Mouse (Mus musculus): ENCODE results near the gene Slc17a8. TPM values are rescaled to one million over a fixed set of nuclear protein-coding genes. Genes with fewer than 3 reads are reported as not detected.
"Not testable (repeated sequence)": the region's sequence is repeated elsewhere in the genome, so short reads cannot be mapped to it uniquely, and the experiment has no call there.

Gene Slc17a8
- total RNA-seq (2021) = under 1 TPM in 1 of 2 experiments, not detected in 1; 0.05 TPM
- long read RNA-seq, experiment 1 = 0 reads
- long read RNA-seq, experiment 2 = 0 reads

DNA sequence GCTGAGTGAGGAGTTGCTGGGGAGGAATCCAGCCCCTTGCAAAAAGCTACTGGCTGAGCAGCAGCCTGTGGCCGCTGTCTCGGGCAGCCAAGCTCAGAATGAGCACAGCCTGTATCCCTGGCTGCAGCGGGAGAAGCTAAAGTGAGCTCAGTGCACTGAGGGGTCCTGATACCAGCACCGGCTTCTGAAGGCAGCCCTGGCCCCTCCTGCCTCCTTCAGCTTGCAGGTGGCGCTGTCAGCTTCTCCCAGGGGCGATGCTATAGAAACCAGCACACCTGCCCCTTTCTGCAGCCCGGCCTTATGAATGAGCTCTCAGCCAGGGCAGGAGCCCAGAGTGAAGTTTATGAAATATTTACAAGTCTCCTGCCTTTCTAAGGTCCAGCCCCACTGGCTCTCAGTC is at the start of gene Slc17a8:
Slc17a8 (minus strand) TSS at position 125 of the 400 bp plus-strand sequence.
- no peak for DNase-seq (ENCODE audit: low spot score in 2 of 2)

DNA sequence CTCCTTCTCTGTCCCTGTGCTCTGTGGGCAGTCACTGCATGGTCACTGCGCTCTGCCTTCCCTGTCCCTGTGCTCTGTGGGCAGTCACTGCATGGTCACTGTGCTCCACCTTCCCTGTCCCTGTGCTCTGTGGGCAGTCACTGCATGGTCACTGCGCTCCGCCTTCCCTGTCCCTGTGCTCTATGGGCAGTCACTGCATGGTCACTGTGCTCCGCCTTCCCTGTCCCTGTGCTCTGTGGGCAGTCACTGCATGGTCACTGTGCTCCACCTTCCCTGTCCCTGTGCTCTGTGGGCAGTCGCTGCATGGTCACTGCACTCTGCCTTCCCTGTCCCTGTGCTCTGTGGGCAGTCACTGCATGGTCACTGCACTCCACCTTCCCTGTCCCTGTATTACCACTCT is 49.3 kb upstream of the Slc17a8 start:
- not testable (repeated sequence) for DNase-seq (ENCODE audit: low spot score in 2 of 2)

DNA sequence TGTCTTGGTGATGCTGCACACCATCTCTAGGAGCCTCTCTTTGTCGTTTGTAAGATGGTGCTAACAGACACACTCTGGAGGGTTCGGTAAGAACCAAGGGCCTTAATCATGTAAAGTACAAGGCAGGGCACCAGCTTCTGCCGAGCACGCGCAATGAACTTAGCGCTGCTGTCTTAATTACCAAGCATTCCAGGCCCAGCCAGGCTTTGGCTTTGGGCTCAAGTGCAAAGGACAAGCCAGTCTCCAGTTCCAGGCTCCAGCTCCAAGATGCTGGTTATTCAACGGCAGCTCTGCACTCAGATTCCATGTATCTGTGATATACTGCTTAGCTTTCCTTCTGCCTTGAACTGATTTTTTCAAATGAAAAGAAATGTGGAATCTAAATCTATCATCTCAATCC is 46.5 kb upstream of the Slc17a8 start:
- no peak for DNase-seq (ENCODE audit: low spot score in 2 of 2)

DNA sequence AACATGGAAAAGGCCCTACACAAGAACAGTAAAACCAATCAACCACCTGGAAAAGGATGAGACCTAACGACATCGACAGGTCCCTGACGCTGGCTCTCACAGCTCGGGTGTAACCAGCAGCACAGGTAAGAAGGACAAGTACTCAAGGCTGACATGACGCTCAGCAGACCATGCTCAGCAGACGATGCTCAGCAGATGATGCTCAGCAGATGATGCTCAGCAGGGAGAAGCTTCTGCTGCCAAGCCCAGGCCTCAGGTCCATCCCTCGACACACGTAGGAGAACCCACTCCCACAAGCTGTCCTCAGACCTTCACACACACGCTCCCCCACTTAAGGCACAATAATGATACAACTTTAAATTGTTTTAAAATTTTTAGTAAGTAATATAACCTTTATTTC is 44.6 kb upstream of the Slc17a8 start:
- no peak for DNase-seq (ENCODE audit: low spot score in 2 of 2)

DNA sequence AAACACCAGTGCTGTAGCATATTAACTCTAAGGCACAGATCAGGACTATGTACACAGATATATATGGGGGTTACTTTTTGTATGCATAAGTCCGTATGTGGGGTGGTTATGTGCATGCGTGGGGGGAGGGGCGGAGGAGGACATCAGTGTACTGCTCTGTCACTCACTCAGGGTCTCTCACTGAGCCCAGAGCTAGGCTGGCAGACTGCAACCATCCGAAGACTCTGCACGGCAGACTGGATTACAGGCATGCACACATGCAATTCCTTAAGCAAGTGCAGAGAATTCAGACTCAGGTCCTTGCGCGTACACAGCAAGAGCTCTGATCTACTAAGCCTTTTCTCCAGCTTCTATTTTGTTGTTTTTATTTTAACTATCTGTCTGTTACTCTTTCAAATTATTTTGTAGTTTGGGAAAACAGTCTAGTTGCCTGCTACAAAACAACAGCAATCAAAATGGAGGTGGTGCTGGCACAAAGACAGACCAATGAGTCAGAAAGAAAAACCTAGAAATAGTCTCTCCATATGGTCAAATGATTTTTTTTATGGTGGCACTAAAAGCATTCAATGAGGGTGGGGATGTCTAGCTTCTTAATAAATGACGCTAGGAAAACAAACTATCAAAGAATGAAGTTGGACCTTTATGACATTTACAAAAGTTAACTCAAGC is 44.1 kb upstream of the Slc17a8 start:
- DNase-seq (ENCODE audit: low spot score in 2 of 2) = no peak

DNA sequence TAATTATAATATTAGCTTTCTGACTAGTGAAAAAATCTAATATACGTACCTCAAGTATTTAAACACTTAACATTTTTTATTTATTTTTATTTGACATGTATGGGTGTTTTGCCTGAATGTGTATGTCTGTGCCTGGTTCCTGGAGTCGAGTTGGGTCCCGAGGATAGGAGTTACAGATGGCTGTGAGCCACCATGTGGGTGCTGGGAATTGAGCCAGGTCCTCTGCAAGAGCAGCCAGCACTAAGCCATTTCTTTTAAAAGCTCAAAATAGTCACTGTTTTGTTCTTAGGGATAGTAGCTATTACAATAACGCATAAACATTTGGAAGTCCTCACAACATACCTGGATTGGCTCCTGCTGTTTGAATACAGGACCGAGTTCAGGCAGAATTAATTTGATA is 35.3 kb upstream of the Slc17a8 start:
- no peak for DNase-seq (ENCODE audit: low spot score in 2 of 2)

DNA sequence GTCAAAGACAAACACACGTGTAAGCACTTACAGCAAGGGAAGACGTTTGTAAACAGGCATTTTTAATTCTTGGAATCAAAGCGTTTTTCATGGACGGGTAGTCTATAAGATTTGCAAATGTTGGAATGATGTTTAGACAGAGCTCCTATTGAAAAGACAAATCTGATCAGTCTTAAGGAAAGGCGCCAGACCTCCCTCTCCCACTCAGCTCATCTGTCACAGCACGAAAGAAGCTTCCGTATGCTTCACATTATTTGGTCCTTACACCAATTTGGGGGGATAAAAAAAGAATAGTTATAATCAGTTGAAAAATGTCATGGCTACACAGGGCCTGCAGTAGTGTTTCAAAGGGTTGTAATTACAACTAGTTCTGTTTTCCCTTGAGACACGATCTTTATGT is 31.9 kb upstream of the Slc17a8 start:
- no peak for DNase-seq (ENCODE audit: low spot score in 2 of 2)

DNA sequence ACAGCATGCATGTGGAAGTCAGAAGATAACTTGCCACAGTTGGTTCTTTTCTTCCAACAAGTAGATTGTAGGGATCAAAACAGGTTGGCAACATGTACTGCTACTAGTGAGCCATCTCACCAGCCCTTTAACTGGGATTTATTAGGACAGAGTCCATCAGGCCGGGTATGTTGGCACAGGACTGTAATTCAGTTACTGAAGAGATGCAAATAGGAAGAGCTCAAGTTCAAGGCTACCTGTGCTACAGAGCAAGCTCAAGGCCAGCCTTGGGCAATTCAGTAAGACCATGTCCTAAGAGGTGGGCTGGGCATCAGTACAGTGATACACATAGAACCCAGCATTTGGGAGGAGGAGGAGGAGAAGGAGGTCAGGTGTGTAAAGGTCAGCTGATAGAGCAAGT is 30.6 kb upstream of the Slc17a8 start:
- DNase-seq (ENCODE audit: low spot score in 2 of 2) = no peak

DNA sequence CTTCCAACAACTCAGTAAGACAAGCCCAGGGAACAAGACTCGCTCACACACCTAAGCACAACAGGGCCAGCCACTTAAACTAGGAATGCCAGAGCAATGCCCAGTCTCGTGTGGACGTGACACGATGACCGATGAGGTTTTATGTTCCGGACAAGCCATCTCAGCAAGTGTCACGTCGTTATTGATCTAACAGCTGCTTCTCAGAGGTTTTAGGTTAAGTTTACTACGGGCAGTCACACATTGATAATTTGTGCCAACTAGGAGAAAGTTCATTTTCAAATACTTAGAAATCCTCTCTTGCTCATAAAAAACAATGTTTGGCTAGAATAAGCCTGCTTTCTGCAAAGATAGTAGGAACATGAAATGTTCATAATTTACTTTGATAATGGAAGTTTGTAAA is 25.9 kb upstream of the Slc17a8 start:
- no peak for DNase-seq (ENCODE audit: low spot score in 2 of 2)

DNA sequence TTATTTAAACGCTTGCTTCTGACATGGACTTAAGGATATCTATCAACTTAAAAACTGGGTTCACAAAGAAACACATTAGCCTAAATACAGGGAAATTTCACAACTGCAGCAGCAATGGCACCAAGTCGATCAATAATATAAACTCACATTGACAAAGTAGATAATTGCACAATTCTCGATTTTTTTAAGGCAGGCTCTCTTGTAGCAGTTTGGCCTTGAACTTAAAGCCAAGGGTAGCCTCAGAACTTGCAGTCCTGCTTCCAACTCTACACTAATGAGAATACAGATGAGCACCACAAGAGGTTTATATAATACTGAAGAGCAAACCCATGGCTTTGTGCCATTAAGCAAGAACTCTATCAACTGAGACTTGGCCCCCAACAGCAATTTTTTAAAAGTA is 15.9 kb upstream of the Slc17a8 start:
- DNase-seq (ENCODE audit: low spot score in 2 of 2) = no peak

DNA sequence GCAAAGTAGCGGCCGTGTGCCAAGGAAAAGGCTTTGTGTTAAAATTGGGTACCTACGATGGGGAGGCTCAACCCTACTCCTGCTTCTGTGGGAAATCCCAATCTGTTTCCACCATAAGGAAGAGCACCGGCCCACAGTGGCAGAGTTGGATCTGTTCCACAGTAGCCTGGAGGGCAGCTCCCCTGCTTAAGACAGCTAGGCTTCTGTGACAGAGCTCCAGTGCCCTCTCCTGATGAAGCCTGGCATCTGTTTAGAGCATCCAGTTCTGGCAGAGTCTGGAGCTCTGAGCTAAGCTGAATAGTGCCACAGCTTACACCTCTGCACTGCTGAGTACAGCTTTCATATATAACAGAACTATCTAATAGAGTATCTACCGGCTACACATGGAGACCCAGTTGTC is 14.0 kb upstream of the Slc17a8 start:
- no peak for DNase-seq (ENCODE audit: low spot score in 2 of 2)

DNA sequence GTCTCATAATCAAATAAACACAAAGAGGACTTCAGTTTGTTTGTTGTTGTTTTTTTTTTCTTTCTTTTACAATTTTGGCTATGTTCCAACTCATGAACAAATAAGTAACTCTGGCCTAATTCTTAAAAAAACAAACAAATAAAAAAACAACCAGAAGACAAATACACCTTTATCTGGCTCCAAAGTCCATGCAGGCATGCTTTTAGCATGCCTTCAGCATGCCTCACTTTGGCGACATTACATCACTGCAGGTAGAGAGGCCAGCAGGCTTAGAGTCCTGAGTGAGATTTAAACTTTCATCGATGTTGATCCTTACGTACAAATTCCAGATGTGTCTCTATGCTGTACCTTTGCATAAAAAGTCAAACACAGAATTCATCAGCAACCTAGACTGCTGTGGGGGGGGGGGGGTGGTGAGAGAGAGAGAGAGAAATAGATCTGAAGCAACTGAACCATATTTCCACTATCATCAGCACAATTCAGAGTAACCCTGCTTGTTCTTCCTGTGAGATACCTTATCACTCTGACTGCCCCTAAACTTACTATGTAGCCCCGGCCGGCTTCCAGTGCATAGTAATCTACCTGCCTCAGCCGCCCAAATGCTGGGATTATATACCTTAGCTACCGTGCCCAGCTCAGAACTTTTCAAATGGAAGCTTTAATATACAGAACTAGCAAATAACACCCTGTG is 12.8 kb upstream of the Slc17a8 start:
- DNase-seq (ENCODE audit: low spot score in 2 of 2) = no peak

DNA sequence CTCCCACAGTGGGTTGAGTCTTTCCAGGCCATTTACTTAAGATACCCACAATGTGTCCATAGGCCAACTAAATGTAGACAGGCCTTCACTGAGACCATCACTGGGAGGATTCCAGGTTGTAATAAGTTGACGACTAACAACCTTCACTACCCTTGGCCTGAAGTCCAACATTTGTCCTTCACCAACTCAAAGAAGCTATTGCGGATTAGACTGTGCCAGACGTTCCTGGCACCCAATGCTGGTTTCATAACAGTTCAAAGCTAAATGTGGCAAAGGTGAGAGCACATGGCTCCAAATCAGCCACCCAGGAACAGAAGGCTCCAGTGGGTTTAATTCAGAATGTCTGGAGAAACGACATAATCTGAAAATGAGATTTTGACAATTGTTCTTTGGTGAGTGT is 12.1 kb upstream of the Slc17a8 start:
- DNase-seq (ENCODE audit: low spot score in 2 of 2) = no peak

DNA sequence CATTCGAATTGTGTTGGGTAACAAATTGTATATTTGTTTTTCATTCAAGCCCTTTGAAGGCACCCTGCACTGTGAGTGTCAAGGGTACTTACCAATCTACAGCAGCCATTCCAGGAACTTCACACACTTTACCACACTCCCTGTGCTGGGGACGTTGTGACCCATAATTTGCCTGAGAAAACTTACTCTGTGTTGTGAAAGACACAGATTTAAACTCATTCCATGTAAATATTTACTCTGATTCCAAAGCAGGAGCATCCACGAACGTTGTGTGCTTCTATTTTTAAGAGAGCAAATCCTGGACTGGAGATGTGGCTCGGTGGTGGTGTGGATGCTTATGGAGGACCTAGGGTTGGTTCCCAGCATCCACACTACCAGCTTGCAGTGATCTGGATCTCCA is 10.8 kb upstream of the Slc17a8 start:
- no peak for DNase-seq (ENCODE audit: low spot score in 2 of 2)

DNA sequence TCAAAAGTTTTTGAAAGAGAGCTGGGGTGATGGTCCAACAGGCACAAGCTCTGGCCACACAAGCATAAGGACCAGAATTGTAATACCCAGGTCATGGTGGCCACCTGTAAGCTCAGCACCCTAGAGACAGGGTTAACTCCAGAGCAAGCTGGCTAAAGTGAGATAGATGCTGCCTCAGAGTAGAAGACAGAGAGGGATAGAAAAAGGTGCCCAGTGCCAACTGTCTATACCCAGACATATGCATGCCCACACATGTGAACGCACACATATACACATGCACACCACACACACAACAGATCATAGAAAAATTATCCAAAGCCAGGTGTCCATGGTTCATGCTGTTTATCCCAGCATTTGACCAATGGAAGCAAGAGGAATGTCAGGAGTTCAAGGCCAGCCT is 9.5 kb upstream of the Slc17a8 start:
- DNase-seq (ENCODE audit: low spot score in 2 of 2) = no peak

DNA sequence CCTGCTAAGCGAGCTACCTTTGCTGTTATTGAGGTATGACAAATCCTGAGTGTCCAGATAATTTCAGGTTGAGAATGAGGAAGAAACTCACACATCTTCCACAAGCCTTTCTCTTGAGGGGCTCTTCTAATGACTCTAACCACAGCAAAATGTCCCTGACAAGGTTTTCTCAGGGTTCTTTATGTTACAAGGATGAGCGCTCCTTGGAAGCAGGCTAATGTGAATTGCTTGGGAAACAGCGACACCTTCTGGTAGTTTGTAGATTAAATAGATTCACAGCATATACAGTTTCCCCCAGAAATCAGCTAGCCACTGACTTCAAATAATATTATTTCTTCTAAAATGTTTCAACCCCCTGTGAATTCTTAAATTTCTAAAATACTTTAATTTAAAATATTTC is 9.0 kb upstream of the Slc17a8 start:
- peak in 1 of 2 experiments; percentile 17 for DNase-seq (ENCODE audit: low spot score in 2 of 2)

DNA sequence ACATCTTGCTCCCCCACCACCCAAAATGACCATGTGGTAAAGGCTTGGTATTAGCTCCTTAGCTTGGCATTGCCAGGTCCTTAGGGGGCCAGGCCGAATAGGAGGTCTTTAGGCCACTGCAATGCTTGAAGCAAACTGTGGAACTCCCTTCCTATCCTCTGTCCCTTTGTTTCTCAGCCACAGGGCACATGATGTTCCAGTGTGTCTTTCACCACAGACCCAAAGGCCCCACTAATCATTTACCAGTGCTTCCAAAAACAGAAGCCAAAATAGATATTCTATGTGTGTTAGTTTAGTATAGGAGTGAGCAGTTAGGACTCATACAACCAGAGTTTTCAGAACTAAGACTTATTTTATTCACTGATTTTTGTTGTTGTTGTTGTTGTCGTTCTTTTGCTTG is 5.7 kb upstream of the Slc17a8 start:
- no peak for DNase-seq (ENCODE audit: low spot score in 2 of 2)

DNA sequence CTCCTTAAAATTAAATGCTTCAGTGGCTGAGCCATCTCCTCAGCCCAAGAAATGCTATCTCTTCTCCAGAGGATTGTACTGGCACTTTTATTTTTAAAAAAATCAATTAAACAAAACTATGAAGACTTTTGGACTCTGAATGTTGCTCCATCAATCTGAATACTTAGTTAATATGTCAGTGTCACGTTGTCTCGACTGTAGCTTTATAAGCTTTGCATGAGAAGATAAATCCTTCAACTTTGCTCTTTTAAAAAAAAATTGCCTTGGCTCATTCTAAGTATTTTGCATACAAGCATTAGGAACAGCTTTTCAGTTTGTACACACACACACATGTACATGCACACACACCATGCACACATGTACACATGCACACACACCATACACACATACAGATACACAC is 3.1 kb upstream of the Slc17a8 start:
- no peak for DNase-seq (ENCODE audit: low spot score in 2 of 2)

DNA sequence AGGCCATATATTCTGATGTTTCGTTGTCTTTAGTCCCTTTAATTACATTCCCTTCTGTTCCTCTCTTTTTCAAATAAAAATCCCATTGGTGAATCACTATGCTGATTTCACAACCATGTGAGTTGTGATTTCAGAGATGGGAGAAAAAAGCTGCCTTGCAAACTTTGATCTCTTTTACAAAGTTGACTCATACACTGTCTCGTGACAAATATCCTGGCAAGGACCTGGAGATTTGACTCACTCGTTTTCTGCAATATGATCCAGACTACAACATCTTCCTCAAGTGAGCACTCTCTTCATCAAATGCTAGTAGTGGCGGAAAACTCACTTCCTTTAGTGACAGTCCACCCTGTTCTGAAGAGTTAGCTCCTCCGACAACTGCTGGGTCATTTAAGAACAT is 21.7 kb downstream of the Slc17a8 start:
- no peak for DNase-seq (ENCODE audit: low spot score in 2 of 2)

DNA sequence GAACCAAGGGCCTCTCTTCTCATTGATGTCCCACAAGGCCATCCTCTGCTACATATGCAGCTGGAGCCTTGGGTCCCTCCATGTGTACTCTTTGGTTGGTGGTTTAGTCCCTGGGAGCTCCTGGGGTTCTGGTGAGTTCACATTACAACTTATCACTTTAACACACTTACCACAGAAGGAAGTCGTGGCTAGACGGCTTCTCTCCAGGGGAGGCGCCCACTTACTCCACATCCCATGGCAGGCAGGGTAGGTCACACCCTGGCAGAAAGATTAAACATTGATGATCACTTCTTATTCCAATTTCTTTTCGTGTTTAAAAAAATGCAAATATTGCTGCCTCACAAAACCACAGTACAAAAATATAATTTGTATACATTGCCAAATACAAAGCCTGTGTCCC is 23.8 kb downstream of the Slc17a8 start:
- no peak for DNase-seq (ENCODE audit: low spot score in 2 of 2)

DNA sequence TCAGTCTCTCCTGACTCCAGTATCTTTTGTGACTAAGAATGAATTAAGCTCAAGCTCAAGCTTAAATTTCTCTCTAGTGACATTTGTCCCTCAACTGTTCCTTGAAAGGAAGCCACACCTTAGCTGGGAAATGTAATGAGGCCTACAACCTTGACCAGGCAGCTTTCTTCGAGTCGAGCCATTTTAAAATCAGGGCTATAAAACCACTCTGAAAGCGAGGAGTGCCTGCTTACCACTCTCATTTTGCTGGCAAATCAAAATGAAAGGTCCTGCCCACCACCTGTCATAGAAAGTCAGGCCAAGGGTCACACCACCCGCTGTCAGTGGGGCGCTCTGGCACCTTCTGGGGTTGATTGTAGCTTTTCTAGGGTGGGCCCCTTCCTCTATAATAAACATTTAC is 25.1 kb downstream of the Slc17a8 start:
- no peak for DNase-seq (ENCODE audit: low spot score in 2 of 2)

DNA sequence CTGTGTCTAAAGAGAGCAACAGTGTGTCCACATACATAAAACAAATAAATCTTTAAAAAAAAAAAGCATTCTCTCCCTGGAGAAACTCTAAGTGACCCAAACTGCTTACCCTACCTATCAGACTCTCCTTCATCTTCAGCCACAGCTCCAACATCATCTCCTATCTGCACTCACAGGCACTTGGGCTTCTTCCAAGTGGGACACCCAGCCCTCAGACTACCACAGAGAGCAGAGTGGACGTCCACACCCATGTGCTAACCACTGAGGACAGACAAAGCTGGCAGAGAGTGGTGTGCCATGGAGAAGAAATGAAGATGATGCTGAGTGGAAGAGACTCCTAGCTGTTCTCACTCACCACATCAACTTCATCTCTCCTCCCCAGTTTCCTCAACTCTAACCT is 25.5 kb downstream of the Slc17a8 start:
- no peak for DNase-seq (ENCODE audit: low spot score in 2 of 2)

DNA sequence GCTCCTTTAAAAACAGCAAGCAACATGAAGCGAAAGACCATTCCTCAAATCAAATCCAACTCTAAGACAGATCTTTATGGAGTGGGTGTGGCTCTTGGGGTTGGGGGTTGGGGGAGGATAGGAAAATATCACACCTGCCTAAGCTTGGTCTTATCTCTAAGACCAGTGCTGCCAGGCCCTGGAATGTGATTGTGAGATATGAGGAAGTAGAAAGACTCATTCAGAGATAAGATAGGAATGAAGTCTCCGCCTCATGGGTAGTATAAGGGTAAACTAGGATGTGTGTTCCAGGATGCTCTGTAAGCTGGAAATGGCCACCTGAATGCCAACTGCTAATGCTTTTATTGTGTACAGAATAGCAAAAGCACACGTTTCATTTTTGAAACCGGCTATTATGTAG is 26.7 kb downstream of the Slc17a8 start:
- no peak for DNase-seq (ENCODE audit: low spot score in 2 of 2)

All from gastrocnemius, postnatal 4 days (tissue).